Mouse (Mus musculus) embryonic stem cell, embryonic (primary cell): ENCODE data around the gene Usp20.

ENCODE experiments used
- CTCF ChIA-PET, 4 experiments: fragments of 300-600 bp in 2 of 4; fragments of 350-600 bp in 2 of 4; sonication (Branson Sonifier 250); formaldehyde crosslinking; loops; one replicate each; lab custom pipeline; 2022; ENCODE audit warnings: inconsistent platforms in 2 of 4; lab: Charles Lee
- POLR2A ChIA-PET, 4 experiments: fragments of 300-600 bp in 2 of 4; fragments of 350-600 bp in 2 of 4; sonication (Branson Sonifier 250); formaldehyde crosslinking; loops; one replicate each; lab custom pipeline; 2022; ENCODE audit warnings: antibody characterized with exemption in 4 of 4, inconsistent platforms in 1 of 4; lab: Charles Lee

Usp20 gene

DNA sequence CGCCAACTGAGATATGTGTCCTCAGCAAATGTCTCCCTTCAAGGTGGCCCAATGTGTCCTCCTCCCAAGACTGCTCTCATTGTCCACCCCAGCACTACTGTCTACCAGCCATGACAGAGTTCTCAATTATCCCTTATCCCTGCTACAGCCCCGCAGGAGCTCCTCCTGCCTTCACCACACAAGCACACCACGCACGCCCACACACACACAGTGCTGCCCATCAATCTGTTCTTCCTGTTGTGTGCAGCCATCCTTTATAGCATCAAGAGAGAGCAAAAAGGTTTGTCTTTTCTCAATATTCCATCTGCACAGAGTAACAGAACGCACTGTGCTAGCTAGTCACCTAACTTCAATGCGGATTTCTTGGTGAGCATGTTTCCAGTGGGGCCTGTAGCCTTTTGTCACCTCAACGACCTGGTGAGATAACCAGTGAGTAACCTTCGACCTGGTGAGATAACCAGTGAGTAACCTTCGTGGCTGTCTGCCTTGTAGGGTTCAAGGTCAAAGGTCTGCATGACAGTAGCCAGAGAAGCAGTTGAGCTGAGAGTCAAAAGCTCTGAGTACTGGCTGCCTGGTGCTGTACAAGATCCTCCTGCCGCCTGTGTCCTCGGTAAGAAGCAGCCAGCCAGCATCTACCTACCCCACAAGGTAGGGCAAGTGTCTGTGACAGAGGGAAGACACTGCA lies 19.4 kb upstream of the Usp20 start:
- ChIA-PET POLR2A (interaction anchor here in 3 of 4 experiments (0.6 to 5.0 kb wide), 10 partner anchors 9 to 488 kb away, joined by 3 to 39 read pairs (median 4); partner anchors contain the start of genes Tor1b (in 3 of the 3), Ier5l (in 1 of the 3) and Ntmt1 (in 1 of the 3)), CTCF (interaction anchor here in 3 of 4 experiments (0.5 to 1.5 kb wide), 3 partner anchors 20 to 77 kb away, joined by 3 to 4 read pairs (median 3); no protein-coding TSS in a partner anchor)

DNA sequence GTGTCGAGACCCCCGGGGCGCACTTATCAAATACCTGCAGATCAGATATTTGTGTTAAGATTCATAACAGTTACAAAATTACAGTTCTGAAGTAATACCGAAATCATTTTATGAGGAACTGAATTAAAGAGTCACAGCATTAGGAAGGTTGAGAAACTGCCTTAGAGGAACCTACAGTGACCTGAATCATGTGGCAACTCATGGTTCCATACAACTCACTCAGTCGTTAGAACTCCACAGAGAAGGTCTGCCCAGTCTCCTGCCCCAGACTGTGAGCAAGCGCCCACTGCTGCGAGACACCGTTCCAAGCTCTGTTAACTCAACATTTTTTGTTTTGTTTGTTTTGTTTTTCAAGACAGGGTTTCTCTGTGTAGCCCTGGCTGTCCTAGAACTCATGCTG lies 16.5 kb upstream of the Usp20 start:
- CTCF ChIA-PET = no interaction called here

GRCm38 (mm10) chr2:30966826-30967225 lies 15.3 kb upstream of the Usp20 start:
- ChIA-PET CTCF (interaction anchor here in 3 of 4 experiments (1.0 to 1.6 kb wide), 4 partner anchors 16 to 172 kb away, joined by 3 to 4 read pairs (median 4); partner anchors contain the start of genes Ptges (in 1 of the 3) and Usp20 (in 1 of the 3)), POLR2A (interaction anchor here (0.8 to 2.0 kb wide), 22 partner anchors 8 to 175 kb away, joined by 3 to 12 read pairs (median 5); partner anchors contain the start of genes Tor1b (in 4 of the 4), Fnbp1 (in 2 of the 4), BC005624 (in 1 of the 4) and Ntmt1 (in 1 of the 4))

More for the DNA sequence above, 16.5 kb upstream of the Usp20 start:
- POLR2A ChIA-PET = interaction anchor here in 2 of 4 experiments (0.6 to 5.0 kb wide), 7 partner anchors 12 to 254 kb away, joined by 3 to 39 read pairs (median 3); partner anchors contain the start of genes Tor1b (in 2 of the 2) and Ntmt1 (in 1 of the 2)

DNA sequence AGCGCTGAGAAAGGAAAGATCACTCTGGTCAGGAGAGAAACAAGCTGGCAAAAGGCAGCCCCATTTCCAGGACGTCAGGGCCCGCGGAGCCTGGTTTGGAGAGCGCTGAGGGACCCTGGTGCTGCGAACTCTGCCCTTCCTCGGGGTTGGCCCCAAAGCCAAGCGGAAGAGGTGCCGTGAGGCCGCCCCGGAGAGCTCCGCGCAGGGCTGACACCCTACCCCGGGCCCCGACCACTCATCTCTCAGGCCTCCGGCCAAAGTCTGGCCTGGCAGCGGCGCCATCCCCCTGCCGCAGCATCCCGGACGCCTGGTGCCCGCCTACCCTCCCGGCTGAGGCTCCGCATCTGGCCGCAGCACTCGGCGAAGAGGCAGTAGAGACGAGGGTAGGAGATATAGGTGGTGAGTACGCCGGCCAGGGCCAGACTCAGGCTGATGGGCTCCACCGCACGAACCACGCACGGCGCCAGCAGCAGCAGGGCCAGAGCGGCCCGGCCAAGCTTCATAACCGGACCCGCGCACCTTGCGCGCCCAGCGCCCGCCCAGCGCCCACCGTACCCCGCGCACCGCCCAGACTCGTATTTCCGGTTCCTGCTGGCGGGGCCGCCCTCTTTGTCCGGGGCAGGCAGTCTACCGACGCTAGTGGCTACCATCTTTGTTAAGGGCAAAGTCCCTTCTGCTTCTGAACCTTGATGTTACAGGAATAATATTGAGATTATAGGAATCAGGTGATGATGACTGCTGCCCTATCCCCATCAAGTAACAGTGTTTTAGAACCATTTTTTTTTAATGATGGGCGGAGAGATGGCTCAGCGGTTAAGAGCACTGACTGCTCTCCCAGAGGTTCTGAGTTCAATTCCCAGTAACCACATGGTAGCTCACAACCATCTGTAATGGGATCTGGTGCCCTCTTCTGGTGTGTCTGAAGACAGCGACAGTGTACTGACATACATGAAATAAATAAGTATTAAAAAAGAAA lies 14.4 kb upstream of the Usp20 start, which contains the start of gene Tor1a:
Gene Tor1a (minus strand): TSS at position 582 of the 976 bp plus-strand sequence.
- CTCF ChIA-PET = interaction anchor here (0.5 to 1.6 kb wide), 13 partner anchors 15 to 1081 kb away, joined by 3 to 5 read pairs (median 3); partner anchors contain the start of genes Ptges (in 2 of the 4), Tor1b (in 1 of the 4) and Usp20 (in 1 of the 4)
- POLR2A ChIA-PET = interaction anchor here (0.6 to 2.0 kb wide), 28 partner anchors 8 to 502 kb away, joined by 3 to 12 read pairs (median 5); partner anchors contain the start of genes Tor1b (in 4 of the 4), Fnbp1 (in 2 of the 4), BC005624 (in 1 of the 4) and Ntmt1 (in 1 of the 4)

- POLR2A ChIA-PET = interaction anchor here in 3 of 4 experiments (0.5 to 1.8 kb wide), 18 partner anchors 12 to 560 kb away, joined by 3 to 11 read pairs (median 4); partner anchors contain the start of genes Fnbp1 (in 2 of the 3) and Tor1b (in 1 of the 3)
- CTCF ChIA-PET = interaction anchor here in 1 of 4 experiments (1.1 to 1.5 kb wide), 2 partner anchors 16 to 54 kb away, joined by 4 to 5 read pairs; partner anchors contain the start of genes Ptges and Tor1a
Observed at GRCm38 (mm10) chr2:30983024-30983423, 945 bp downstream of the Usp20 start.

DNA sequence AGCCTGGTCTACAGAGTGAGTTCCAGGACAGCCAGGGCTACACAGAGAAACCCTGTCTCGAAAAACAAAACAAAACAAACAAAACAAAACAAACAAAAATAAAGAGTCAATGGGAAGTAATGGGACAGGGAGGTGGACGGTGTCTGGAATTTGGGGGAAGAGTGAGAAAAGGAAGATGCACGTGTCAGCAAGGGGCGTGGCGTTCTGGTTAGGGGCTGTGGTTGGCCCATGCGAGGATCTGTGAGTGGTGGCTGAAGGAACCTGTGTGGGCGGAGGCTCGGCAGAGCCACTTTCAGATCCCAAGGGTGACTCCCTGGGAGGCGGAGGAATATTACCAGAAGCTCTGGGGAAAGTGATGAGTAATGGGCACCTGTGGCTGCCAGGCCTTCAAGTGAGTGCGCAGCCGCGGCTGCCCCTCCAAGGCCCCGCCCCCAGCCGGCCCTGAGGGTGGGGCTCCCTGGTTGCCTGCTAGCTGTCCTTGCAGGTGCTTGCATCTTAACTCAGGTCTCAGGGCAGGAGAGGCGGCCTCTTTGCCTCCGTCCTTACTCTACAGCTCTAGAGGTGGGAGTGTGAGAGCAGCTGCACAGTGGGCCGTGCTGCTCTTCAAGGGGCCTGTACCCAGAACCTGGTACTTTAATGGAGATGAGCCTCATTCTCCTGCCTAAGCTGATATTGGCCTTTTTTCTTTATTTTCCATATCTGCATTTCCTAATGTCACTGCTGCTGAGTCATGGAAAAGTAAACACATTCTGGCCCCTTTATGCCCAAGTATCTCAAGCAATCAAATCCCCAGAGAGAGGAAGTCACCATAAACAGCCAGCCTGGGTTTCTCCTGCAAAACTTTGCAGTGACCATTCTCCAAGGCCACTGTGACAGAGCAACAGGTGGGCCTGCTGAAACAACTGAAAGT lies 3.3 kb downstream of the Usp20 start:
- ChIA-PET CTCF (interaction anchor here in 2 of 4 experiments (0.7 to 1.3 kb wide), 3 partner anchors 33 to 306 kb away, joined by 3 read pairs; partner anchors contain the start of gene Tor1b (in 1 of the 2)), POLR2A (interaction anchor here (0.6 to 2.3 kb wide), 52 partner anchors 9 to 1297 kb away, joined by 3 to 11 read pairs (median 4); partner anchors contain the start of genes Tor1b (in 3 of the 4), Fnbp1 (in 2 of the 4), Ntmt1 (in 2 of the 4) and Tor1a (in 2 of the 4))

GRCm38 (mm10) chr2:30990221-30990620 lies 8.1 kb downstream of the Usp20 start:
- ChIA-PET POLR2A (interaction anchor here in 2 of 4 experiments (0.6 to 1.3 kb wide), 3 partner anchors 24 to 158 kb away, joined by 3 to 4 read pairs (median 3); no protein-coding TSS in a partner anchor), CTCF (interaction anchor here in 1 of 4 experiments (1.6 kb wide), 1 partner anchor 31 kb away, joined by 3 read pairs; no protein-coding TSS in a partner anchor)

DNA sequence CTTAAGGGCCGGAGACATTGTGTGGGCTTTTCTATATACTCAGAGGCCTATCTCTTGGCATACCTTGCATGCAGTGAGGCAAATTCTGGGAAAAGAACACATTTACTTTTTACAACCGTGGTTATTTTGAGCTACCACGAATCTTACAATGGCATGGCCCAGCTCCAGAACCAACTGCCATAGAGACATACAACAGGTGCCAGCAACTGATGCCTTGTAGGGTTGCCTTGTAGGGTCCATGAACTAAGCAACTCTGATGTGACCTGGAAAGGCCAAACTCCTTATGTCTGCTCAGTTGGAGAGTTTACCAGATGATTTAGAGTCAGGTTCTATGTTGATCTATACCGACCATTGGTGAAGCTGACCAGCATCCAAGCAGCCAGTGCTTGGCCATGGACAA lies 12.8 kb downstream of the Usp20 start:
- ChIA-PET CTCF (no interaction called here), POLR2A (interaction anchor here in 2 of 4 experiments (0.9 to 1.6 kb wide), 5 partner anchors 9 to 128 kb away, joined by 3 to 6 read pairs (median 3); no protein-coding TSS in a partner anchor)

- CTCF ChIA-PET = interaction anchor here in 1 of 4 experiments (1.6 kb wide), 1 partner anchor 24 kb away, joined by 4 read pairs; no protein-coding TSS in a partner anchor
- POLR2A ChIA-PET = interaction anchor here in 2 of 4 experiments (0.6 to 1.6 kb wide), 7 partner anchors 10 to 585 kb away, joined by 3 to 6 read pairs (median 3); no protein-coding TSS in a partner anchor
Observed at GRCm38 (mm10) chr2:30995432-30995996, 13.4 kb downstream of the Usp20 start.

DNA sequence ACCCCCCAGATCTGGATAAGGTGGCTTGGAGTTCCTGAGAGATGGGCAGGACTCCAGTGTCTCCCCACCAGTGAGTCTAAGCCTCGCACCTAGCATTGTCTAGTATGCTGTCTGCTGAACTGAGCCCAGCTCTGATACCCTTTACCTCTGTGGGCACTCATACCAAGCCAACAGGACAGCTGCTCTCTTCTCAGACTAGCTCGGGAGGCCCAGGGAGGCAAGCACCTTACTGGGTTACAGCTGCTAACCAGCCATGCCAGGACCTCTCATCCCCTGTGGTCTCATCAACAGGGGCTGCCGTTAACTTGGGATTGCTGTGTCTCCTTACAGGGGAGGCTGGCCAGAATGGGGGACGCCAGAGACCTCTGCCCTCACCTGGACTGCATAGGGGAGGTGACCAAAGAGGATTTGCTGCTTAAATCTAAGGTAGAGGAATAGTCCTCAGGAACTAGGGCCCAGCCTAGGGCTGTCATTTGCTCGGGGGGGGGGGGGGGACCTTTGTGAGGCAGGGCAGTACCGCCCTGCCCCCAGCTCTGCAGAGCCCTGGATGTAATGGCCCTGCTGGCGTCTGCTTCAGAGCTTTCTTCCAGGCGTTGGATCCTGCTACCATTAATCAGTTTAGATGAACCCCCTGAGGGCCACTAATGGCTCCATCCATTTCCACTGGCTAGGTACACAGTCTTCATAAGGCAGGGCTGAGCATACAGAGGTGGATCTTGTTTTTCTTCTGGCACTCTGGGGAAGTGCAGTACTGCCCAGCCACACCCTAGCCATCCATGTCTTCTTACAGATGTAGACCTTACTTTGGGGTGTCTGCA lies 16.6 kb downstream of the Usp20 start:
- POLR2A ChIA-PET = interaction anchor here in 3 of 4 experiments (0.6 to 2.6 kb wide), 7 partner anchors 9 to 543 kb away, joined by 3 to 13 read pairs (median 5); no protein-coding TSS in a partner anchor
- CTCF ChIA-PET = interaction anchor here in 1 of 4 experiments (0.6 kb wide), 1 partner anchor 478 kb away, joined by 3 read pairs; no protein-coding TSS in a partner anchor

DNA sequence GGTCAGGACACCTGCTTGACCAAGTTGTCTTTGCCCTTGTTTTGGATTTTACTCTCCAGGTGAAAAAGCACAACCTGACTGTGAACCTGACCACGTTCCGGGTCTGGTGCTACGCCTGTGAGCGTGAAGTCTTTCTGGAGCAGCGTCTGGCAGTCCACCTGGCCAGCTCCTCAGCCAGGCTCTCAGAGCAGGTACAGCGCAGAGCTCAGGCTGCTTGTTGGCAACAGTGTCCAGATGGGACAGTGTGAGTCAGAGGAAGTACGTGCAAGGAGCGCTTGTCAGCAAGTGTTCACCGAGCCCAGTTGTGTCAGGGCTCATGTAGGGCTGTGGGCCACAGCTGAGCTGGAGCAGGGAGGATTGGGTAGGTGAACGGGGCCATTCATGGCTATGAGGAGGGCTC lies 20.8 kb downstream of the Usp20 start:
- POLR2A ChIA-PET = interaction anchor here in 1 of 4 experiments (1.1 kb wide), 1 partner anchor 16 kb away, joined by 3 read pairs; no protein-coding TSS in a partner anchor
- CTCF ChIA-PET = no interaction called here

DNA sequence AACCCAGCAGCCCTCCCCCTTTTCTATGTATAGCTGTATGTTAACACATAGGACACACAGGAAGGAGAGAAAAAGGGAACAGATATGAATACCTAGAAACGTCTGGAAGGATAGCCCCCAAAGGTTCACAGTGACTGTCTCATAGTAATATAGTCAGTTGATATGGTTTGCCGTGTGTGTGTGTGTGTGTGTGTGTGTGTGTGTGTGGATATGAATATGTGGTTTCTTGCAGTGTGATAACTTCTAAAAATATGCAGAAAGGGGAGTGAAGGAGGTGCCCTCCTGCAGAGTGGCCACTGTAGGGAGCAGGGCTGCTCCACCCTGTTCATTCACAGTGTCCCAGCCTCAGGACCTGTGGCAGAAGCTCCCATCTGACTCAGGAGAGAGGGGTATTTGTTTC lies 23.4 kb downstream of the Usp20 start:
- POLR2A ChIA-PET = interaction anchor here in 2 of 4 experiments (0.7 to 1.0 kb wide), 7 partner anchors 13 to 158 kb away, joined by 3 to 5 read pairs (median 3); no protein-coding TSS in a partner anchor
- CTCF ChIA-PET = no interaction called here

GRCm38 (mm10) chr2:31006434-31006833 lies 24.4 kb downstream of the Usp20 start:
- CTCF ChIA-PET = interaction anchor here in 2 of 4 experiments (0.6 to 1.0 kb wide), 2 partner anchors 19 to 142 kb away, joined by 3 to 5 read pairs; no protein-coding TSS in a partner anchor
- POLR2A ChIA-PET = interaction anchor here in 2 of 4 experiments (0.7 to 3.4 kb wide), 8 partner anchors 12 to 157 kb away, joined by 3 to 9 read pairs (median 4); partner anchors contain the start of gene Fnbp1 (in 1 of the 2)

- CTCF ChIA-PET = interaction anchor here in 1 of 4 experiments (1.0 kb wide), 1 partner anchor 18 kb away, joined by 3 read pairs; no protein-coding TSS in a partner anchor
- POLR2A ChIA-PET = interaction anchor here in 2 of 4 experiments (1.1 to 3.4 kb wide), 6 partner anchors 8 to 135 kb away, joined by 3 to 9 read pairs (median 4); partner anchors contain the start of gene Fnbp1 (in 1 of the 2)
Observed at GRCm38 (mm10) chr2:31007208-31007607, 25.1 kb downstream of the Usp20 start.
